Comparison of ENCODE assay signal across 15 mouse cellular contexts in the genomic region with DNA sequence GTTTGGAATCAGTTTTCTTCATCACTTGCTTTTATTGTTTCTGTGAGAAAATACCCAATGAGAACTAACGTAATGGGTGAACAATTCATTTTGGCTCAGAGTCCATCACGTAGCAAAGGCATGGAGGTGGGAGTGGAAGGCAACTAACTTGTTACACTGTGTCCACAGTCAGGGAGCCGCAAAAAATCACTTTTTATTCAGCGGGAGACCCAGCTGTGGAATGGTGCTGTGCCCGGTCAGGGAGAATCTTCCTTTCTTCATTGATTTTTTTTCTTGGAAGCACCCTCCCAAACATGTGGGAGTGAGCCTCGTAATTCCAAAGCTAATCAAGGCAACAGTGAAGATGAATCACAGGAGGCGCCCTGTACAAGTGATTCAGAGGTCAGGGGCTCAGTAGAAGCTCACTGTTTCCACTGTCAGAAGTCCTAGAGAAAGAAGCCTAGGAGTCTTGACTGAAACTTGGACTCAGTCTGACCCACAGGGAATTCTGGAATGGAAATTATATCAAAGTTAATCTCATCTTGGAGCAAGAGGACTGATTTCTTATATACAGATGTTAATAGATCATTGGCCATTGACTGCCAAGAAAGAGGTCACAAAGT.
"Had no signal": no experiment of that assay in that cellular context is flagged by ENCODE, and none has a peak within 500 bp of the region (broad histone marks: within the 10 kb centered on the region; RNA-seq: fewer than 3 reads in every experiment).

No protein-coding gene starts in this region.

- H3K4me1 ChIP-seq: limb, embryonic 12.5 days; liver, embryonic 13.5 days; lung, embryonic 15.5 days; midbrain, embryonic 15.5 days; neural tube, embryonic 12.5 days had no signal

- H3K4me3 ChIP-seq: limb, embryonic 12.5 days; liver, embryonic 13.5 days; lung, embryonic 15.5 days; megakaryocyte, embryonic 14.5 days; midbrain, embryonic 15.5 days; neural tube, embryonic 12.5 days had no signal

- H3K27ac ChIP-seq: limb, embryonic 12.5 days; liver, embryonic 13.5 days; lung, embryonic 15.5 days; macrophage; midbrain, embryonic 15.5 days; neural tube, embryonic 12.5 days had no signal

- H3K27me3 ChIP-seq: limb, embryonic 12.5 days; liver, embryonic 13.5 days; lung, embryonic 15.5 days; midbrain, embryonic 15.5 days; neural tube, embryonic 12.5 days had no signal

- DNase-seq: kidney, postnatal 25 days; liver; liver, embryonic 13.5 days; liver, postnatal 0 days; lung, postnatal 14 days; retina, postnatal 1 day; right cerebral cortex, postnatal 14 days; thymus, adult 18-20 months; thymus, postnatal 14 days had no signal
